Mouse (Mus musculus) G1E-ER4 (cell line): Measurements from ENCODE around the gene Ern2. TPM values are rescaled to one million over a fixed set of nuclear protein-coding genes. Genes with fewer than 3 reads are reported as not detected.

Experiments used
- GATA1 ChIP-seq: IDR thresholded peaks from one replicate; pipeline ENCODE4 v1.8.0; 2012; ENCODE audit warnings: low read length, inconsistent platforms
- polyA plus RNA-seq: library from polyadenylated mRNA; stranded (reverse); fragments of >175 nt; gene quantifications from 2 replicates; pipeline ENCODE4 v1.2.3, GENCODE M21; 2012

Gene Ern2
- polyA plus RNA-seq, 1 experiment: not detected

DNA sequence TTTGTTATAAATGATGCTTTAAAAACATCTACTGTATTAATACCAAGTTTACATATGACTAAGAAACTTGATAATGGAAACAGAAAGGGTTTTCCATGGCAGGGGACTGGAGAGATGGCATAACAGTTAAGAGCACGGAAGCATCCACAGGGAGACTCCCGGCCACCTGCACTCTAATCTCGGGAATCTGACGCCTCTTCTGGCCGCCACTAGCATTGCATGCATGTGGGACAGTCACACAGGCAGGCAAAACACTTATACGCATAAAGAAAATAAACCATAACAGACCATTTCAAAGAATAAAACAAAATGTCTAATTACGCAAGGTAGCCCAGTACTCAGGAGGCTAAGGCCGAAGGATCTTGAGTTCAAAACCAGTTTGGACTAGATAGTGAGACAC, 60.4 kb downstream of the Ern2 start:
- TF ChIP-seq GATA1: no peak

DNA sequence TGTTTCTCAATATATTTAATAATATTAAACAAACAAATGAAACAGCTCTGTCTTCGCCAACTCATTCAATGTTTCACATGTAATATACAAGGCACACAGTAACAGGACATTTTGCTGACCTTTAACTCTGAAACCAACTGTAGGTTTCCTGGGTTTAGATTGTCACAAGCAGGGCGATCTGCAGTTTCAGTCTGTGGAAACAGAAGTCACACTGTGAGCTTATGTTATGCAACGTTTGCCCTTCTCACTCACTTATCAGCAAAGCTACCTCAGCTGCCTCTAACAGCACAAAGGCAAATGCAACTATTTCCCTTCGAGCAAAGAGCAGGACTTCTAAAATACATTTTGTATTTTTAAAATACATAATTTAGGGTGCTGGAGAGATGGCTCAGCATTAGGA, 62.5 kb downstream of the Ern2 start:
- no peak for TF ChIP-seq GATA1

Other genes with a start within 250 kb of the Ern2 start
- 10.2 and 13.0 TPM in 2 replicates for gene Cog7, start 204.5 kb downstream of the Ern2 start, polyA plus RNA-seq
- gene Gga2, start 165.0 kb downstream of the Ern2 start, polyA plus RNA-seq: 235 and 253 TPM in 2 replicates
- gene Ubfd1, start 119.0 kb downstream of the Ern2 start, polyA plus RNA-seq: 26.4 and 29.9 TPM in 2 replicates
- gene Ears2, start 118.9 kb downstream of the Ern2 start, polyA plus RNA-seq: 10.9 and 13.8 TPM in 2 replicates
- 1,652 and 2,549 TPM in 2 replicates for gene Ndufab1, start 84.3 kb downstream of the Ern2 start, polyA plus RNA-seq
- 3.8 and 4.8 TPM in 2 replicates for gene Palb2, start 53.2 kb downstream of the Ern2 start, polyA plus RNA-seq
- gene Dctn5, start 53.2 kb downstream of the Ern2 start, polyA plus RNA-seq: 3.7 and 4.1 TPM in 2 replicates
- gene Plk1, start 26.8 kb downstream of the Ern2 start, polyA plus RNA-seq: 105 and 122 TPM in 2 replicates
- not detected in 2 replicates for gene Chp2, start 33.3 kb upstream of the Ern2 start, polyA plus RNA-seq
- gene Prkcb, start 102.5 kb upstream of the Ern2 start, polyA plus RNA-seq: not detected in 2 replicates